Mouse (Mus musculus): ENCODE results near the gene Usp35. TPM values are rescaled to one million over a fixed set of nuclear protein-coding genes. Genes with fewer than 3 reads are reported as not detected.

Usp35 gene
- total and polyA plus RNA-seq, 2 experiments, result 1.0 to 1.5 TPM

DNA sequence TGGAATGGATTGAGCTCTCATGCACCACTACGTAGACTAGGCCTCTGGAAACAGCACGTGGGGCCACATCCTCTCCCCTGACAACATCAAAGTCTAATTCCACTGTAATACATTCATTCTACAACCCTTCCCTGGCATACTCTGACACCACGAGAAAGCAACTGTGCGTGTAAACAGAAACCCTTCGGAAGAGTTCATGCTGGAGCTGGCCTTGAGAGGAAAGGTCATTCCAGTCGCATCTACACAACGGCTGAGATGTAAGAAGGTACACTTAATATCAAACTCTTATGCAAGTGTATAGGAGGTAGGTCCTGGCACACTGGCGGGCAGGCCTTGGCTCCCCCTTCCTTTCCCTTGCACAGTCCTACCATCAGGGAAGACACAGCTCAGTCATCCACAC is 7.5 kb downstream of the Usp35 start:
- no peak for DNase-seq (ENCODE audit: extremely low read depth, low read depth, low spot score)
- Histone ChIP-seq H3K4me3 (ENCODE audit: insufficient read depth, low read depth, low read length) (no peak overlapping the region), H3K27ac (replicated peaks; ENCODE audit: insufficient read depth, low read depth, low read length) (no peak overlapping the region), H3K79me2 (ENCODE audit: control insufficient read depth, insufficient read depth, low read length) (no peaks in the 10 kb centered on the region), H3K9ac (ENCODE audit: low read depth, low read length) (no peak overlapping the region), H3K4me1 (ENCODE audit: control insufficient read depth, insufficient read depth, low read length) (no peaks in the 10 kb centered on the region), H3K27me3 (ENCODE audit: control insufficient read depth, insufficient read depth, low read length) (no peaks in the 10 kb centered on the region; the same call in 1 of the 2 replicates), H3K36me3 (ENCODE audit: control insufficient read depth, insufficient read depth, low read length) (no peaks in the 10 kb centered on the region)
- WGBS, result 87% methylated on average over 8 of the region's 8 CpGs
- TF ChIP-seq CTCF (IDR thresholded peaks at IDR 0.05; ENCODE audit: low read depth, low read length) (no peak), POLR2A (IDR thresholded peaks at IDR 0.05; ENCODE audit: extremely low read depth, insufficient read depth, low read length) (no peak)

DNA sequence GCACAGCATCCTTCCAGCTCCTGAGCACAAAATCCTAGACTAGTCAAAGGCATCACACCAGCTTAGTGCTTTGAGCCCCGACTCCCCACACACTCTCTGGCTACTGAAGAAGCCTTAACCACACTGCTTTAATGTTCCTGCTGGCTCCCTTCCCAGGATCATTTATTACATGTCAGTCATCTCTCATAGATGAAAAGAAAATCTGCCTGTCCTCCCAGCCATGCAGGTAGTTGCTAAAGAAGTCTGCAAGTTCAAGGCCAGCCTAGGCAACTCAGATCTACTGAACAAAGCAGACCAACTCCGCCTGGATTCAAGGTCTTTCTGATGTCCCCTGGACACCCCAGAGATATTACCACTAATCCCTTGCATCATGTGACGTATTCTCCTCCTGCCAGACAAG is 14.1 kb downstream of the Usp35 start:
- no peak for DNase-seq (ENCODE audit: extremely low read depth, low read depth, low spot score)

DNA sequence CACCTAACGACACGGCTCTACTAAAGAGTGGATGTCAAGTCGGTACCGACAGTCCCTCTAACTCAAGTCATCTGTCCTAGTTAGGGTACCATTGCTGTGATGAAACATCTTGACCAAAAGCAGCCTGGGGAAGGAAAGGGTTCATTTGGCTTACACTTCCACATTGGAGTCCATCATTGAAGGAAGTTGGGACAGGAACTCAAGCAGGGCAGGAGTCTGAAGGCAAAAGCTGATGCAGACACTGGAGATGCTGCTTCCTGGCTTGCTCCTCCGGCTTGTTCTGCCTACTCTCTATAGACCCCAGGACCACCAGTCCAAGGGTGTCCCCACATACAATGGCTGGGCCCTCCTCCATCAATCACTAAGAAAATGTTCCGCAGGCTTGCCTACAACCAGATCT is 16.2 kb downstream of the Usp35 start:
- Histone ChIP-seq H3K27me3 (ENCODE audit: control insufficient read depth, insufficient read depth, low read length) (no peaks in the 10 kb centered on the region), H3K4me1 (ENCODE audit: control insufficient read depth, insufficient read depth, low read length) (no peaks in the 10 kb centered on the region), H3K36me3 (ENCODE audit: control insufficient read depth, insufficient read depth, low read length) (no peaks in the 10 kb centered on the region), H3K79me2 (ENCODE audit: control insufficient read depth, insufficient read depth, low read length) (no peaks in the 10 kb centered on the region), H3K4me3 (ENCODE audit: insufficient read depth, low read depth, low read length) (no peak overlapping the region), H3K9ac (ENCODE audit: low read depth, low read length) (no peak overlapping the region), H3K27ac (replicated peaks; ENCODE audit: insufficient read depth, low read depth, low read length) (no peak overlapping the region)
- no peak for DNase-seq (ENCODE audit: extremely low read depth, low read depth, low spot score)
- TF ChIP-seq POLR2A (IDR thresholded peaks at IDR 0.05; ENCODE audit: extremely low read depth, insufficient read depth, low read length), result no peak
- no peak for TF ChIP-seq CTCF (IDR thresholded peaks at IDR 0.05; ENCODE audit: low read depth, low read length)
- WGBS, result 86% methylated on average over 6 of the region's 6 CpGs

More for the DNA sequence above, 14.1 kb downstream of the Usp35 start:
- H3K4me1 ChIP-seq (ENCODE audit: control insufficient read depth, insufficient read depth, low read length), result no peaks in the 10 kb centered on the region
- H3K9ac ChIP-seq (ENCODE audit: low read depth, low read length), result no peak overlapping the region
- H3K27ac ChIP-seq (replicated peaks; ENCODE audit: insufficient read depth, low read depth, low read length), result no peak overlapping the region
- TF ChIP-seq CTCF (IDR thresholded peaks at IDR 0.05; ENCODE audit: low read depth, low read length) (no peak), POLR2A (IDR thresholded peaks at IDR 0.05; ENCODE audit: extremely low read depth, insufficient read depth, low read length) (no peak)
- H3K36me3 ChIP-seq (ENCODE audit: control insufficient read depth, insufficient read depth, low read length), result no peaks in the 10 kb centered on the region
- no peaks in the 10 kb centered on the region for H3K27me3 ChIP-seq (ENCODE audit: control insufficient read depth, insufficient read depth, low read length)
- H3K79me2 ChIP-seq (ENCODE audit: control insufficient read depth, insufficient read depth, low read length), result no peaks in the 10 kb centered on the region
- 81% methylated on average over 3 of the region's 3 CpGs for WGBS
- no peak overlapping the region for H3K4me3 ChIP-seq (ENCODE audit: insufficient read depth, low read depth, low read length)

DNA sequence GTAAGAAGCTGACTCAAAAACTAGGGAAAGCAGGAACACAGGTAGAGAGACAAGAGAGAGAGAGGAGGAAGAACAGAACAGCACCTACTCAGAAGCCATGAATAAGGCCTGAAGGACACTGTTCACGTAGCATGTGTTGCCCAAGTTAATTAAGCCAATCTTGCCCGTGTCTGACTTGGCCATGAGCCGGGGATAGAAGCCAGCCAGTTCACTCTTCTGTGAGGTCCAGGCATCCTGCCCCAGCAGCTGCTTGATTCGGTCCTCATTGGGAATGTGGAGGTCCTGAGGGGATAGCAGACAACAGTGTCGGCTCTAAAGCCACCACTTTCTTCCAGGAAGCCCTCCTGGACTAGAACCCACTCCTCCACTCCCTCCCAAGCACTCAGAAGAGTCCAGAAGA is 17.2 kb downstream of the Usp35 start:
- TF ChIP-seq CTCF (IDR thresholded peaks at IDR 0.05; ENCODE audit: low read depth, low read length) (no peak), POLR2A (IDR thresholded peaks at IDR 0.05; ENCODE audit: extremely low read depth, insufficient read depth, low read length) (no peak)
- H3K4me3 ChIP-seq (ENCODE audit: insufficient read depth, low read depth, low read length), result no peak overlapping the region
- no peaks in the 10 kb centered on the region for H3K4me1 ChIP-seq (ENCODE audit: control insufficient read depth, insufficient read depth, low read length)
- no peaks in the 10 kb centered on the region for H3K79me2 ChIP-seq (ENCODE audit: control insufficient read depth, insufficient read depth, low read length)
- H3K27me3 ChIP-seq (ENCODE audit: control insufficient read depth, insufficient read depth, low read length), result no peaks in the 10 kb centered on the region
- WGBS, result 84% methylated on average over 5 of the region's 5 CpGs
- H3K36me3 ChIP-seq (ENCODE audit: control insufficient read depth, insufficient read depth, low read length), result no peaks in the 10 kb centered on the region
- H3K9ac ChIP-seq (ENCODE audit: low read depth, low read length), result no peak overlapping the region
- no peak overlapping the region for H3K27ac ChIP-seq (replicated peaks; ENCODE audit: insufficient read depth, low read depth, low read length)
- DNase-seq (ENCODE audit: extremely low read depth, low read depth, low spot score), result no peak

DNA sequence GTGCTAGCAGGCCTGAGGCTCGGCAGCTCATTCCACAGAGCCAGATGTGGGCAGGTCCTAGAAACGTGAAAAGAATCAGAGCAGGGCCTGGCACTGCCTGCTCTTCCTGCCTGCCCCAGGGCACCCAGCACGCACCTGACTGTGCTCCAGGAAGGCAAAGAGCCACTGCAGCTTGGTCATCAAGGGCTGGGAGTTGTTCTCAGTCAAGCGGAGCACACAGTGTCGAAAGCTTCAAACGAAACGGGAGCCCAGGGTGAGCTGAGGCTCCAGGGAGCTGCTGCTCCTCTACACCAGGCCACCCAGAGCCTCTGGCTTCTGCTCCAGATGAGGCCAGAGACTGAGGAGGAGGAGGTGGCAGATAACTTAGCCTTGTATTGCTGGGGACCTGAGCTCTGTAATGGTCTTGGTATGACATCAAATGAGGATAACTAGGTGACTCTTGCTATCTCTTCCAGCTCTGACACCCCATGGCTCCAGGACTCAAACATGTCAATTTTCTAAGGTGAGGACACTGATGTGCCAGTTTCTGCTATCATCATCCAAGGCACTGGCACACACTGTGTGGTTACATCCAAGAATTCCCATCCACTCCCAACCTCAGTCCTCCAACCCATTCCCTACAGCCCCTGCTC is 18.3 kb downstream of the Usp35 start:
- WGBS, result 84% methylated on average over 7 of the region's 7 CpGs
- Histone ChIP-seq H3K4me1 (ENCODE audit: control insufficient read depth, insufficient read depth, low read length) (no peaks in the 10 kb centered on the region), H3K4me3 (ENCODE audit: insufficient read depth, low read depth, low read length) (no peak overlapping the region), H3K36me3 (ENCODE audit: control insufficient read depth, insufficient read depth, low read length) (no peaks in the 10 kb centered on the region), H3K79me2 (ENCODE audit: control insufficient read depth, insufficient read depth, low read length) (no peaks in the 10 kb centered on the region), H3K27ac (replicated peaks; ENCODE audit: insufficient read depth, low read depth, low read length) (no peak overlapping the region), H3K27me3 (ENCODE audit: control insufficient read depth, insufficient read depth, low read length) (no peaks in the 10 kb centered on the region), H3K9ac (ENCODE audit: low read depth, low read length) (no peak overlapping the region)
- TF ChIP-seq POLR2A (IDR thresholded peaks at IDR 0.05; ENCODE audit: extremely low read depth, insufficient read depth, low read length) (no peak), CTCF (IDR thresholded peaks at IDR 0.05; ENCODE audit: low read depth, low read length) (no peak)
- no peak for DNase-seq (ENCODE audit: extremely low read depth, low read depth, low spot score)

DNA sequence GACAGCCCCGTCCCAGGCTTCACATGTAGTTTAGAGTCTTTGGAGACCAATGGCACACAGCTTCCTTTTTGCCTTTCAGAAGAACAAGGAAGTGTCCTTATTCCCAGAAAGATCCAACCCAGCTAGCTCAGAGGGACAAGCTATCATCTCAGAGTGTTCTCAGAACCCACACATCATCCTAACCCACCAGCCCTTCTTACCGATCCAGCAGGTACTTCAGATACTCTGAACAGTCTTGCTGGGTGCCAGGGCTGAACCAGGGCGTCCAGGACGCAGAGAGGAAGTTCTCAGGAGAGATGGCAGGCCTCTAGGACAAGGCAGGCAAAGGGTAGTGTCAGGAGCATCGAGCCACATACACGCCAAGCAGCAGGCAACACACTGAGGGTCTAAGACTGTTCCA is 19.0 kb downstream of the Usp35 start:
- TF ChIP-seq CTCF (IDR thresholded peaks at IDR 0.05; ENCODE audit: low read depth, low read length), result no peak
- Histone ChIP-seq H3K4me3 (ENCODE audit: insufficient read depth, low read depth, low read length) (no peak overlapping the region), H3K27me3 (ENCODE audit: control insufficient read depth, insufficient read depth, low read length) (no peaks in the 10 kb centered on the region), H3K27ac (replicated peaks; ENCODE audit: insufficient read depth, low read depth, low read length) (no peak overlapping the region), H3K36me3 (ENCODE audit: control insufficient read depth, insufficient read depth, low read length) (no peaks in the 10 kb centered on the region), H3K9ac (ENCODE audit: low read depth, low read length) (no peak overlapping the region), H3K79me2 (ENCODE audit: control insufficient read depth, insufficient read depth, low read length) (no peaks in the 10 kb centered on the region), H3K4me1 (ENCODE audit: control insufficient read depth, insufficient read depth, low read length) (no peaks in the 10 kb centered on the region)
- 85% methylated on average over 6 of the region's 6 CpGs for WGBS
- no peak for DNase-seq (ENCODE audit: extremely low read depth, low read depth, low spot score)

All from liver, adult 2 months (tissue).